Mouse (Mus musculus) lung, adult 2 months (tissue): ENCODE measurements around the gene Ppp1r12a. TPM values are rescaled to one million over a fixed set of nuclear protein-coding genes. Genes with fewer than 3 reads are reported as not detected.

Experiments used
- DNase-seq: peaks from one replicate; pipeline ENCODE4 v3.0.0; 2022
- H3K4me1 ChIP-seq: fragments of 200-500 bp; 2 replicates; pipeline ENCODE4 v1.6.1; 2011; ENCODE audit warnings: low read length; ENCODE audit not compliant: control insufficient read depth, insufficient read depth
- H3K4me3 ChIP-seq: fragments of 200-500 bp; replicated peaks from 2 replicates; pipeline ENCODE3; 2011; ENCODE audit warnings: low read depth, mild to moderate bottlenecking, control low read depth, low read length; ENCODE audit errors: extremely low read depth
- CTCF ChIP-seq: fragments of 200-500 bp; IDR thresholded peaks from 2 replicates; pipeline ENCODE4 v1.5.1; 2011; ENCODE audit warnings: mild to moderate bottlenecking, low read length, control low read depth; ENCODE audit not compliant: insufficient read depth
- POLR2A ChIP-seq: fragments of 200-500 bp; IDR thresholded peaks from 2 replicates; pipeline ENCODE4 v1.6.1; 2011; ENCODE audit warnings: low read depth, mild to moderate bottlenecking, control low read depth, low read length, borderline replicate concordance; ENCODE audit errors: extremely low read depth
- WGBS: fragments of 180-500 bp; shearing (Covaris S2); methylation state at CpG from one replicate; pipeline ENCODE4 v1.1.7; 2018; 5-methylcytosine and 5-hydroxymethylcytosine counted together
- polyA plus RNA-seq: library from polyadenylated mRNA; depleted of rRNA; stranded (reverse); fragments of >200 nt; gene quantifications from 2 replicates; pipeline ENCODE4 v1.2.3, GENCODE M21; 2012; rRNA removed

Ppp1r12a gene
- 21.1 and 32.9 TPM in 2 replicates for polyA plus RNA-seq

GRCm38 (mm10) chr10:108161261-108162256 lies at the start of gene Ppp1r12a:
Gene Ppp1r12a, plus strand, starts transcription at chr10:108162193.
- H3K4me3 ChIP-seq = peak within 1 kb of the TSS; percentile 95
- WGBS = under 1% methylated on average over 88 of the region's 89 CpGs
- peak; percentile 92 for DNase-seq
- no peak for TF ChIP-seq CTCF
- TF ChIP-seq POLR2A = peak; percentile 65
- peaks cover 20% of the 10 kb centered on the region for H3K4me1 ChIP-seq

GRCm38 (mm10) chr10:108113361-108114237 lies 48.4 kb upstream of the Ppp1r12a start:
- DNase-seq = no peak
- Histone ChIP-seq H3K4me3 (peak overlapping the region; percentile 37), H3K4me1 (0 out of 2 replicates have a peak, but pooled peaks cover 2% of the 10 kb centered on the region)
- no peak for TF ChIP-seq POLR2A
- no peak for TF ChIP-seq CTCF
- WGBS = 38% methylated on average over 17 of the region's 17 CpGs

- H3K4me3 ChIP-seq = no peak overlapping the region
- 74% methylated on average over 13 of the region's 13 CpGs for WGBS
- H3K4me1 ChIP-seq = 0 out of 2 replicates have a peak, but pooled peaks cover 2% of the 10 kb centered on the region
- DNase-seq = no peak
- no peak for TF ChIP-seq POLR2A
- no peak for TF ChIP-seq CTCF
Observed at GRCm38 (mm10) chr10:108118200-108119163, 43.5 kb upstream of the Ppp1r12a start.

GRCm38 (mm10) chr10:108119416-108119815 lies 42.6 kb upstream of the Ppp1r12a start:
- no peaks in the 10 kb centered on the region for H3K4me1 ChIP-seq
- no peak for TF ChIP-seq POLR2A
- 41% methylated on average over 1 of the region's 1 CpGs for WGBS
- no peak for DNase-seq
- no peak overlapping the region for H3K4me3 ChIP-seq

- 85% methylated on average over 3 of the region's 3 CpGs for whole genome bisulfite sequencing
- Histone ChIP-seq H3K4me3 (no peak overlapping the region), H3K4me1 (no peaks in the 10 kb centered on the region)
- no peak for DNase-seq
- no peak for TF ChIP-seq CTCF
- no peak for TF ChIP-seq POLR2A
Observed at GRCm38 (mm10) chr10:108124934-108125599, 36.9 kb upstream of the Ppp1r12a start.

GRCm38 (mm10) chr10:108129167-108129566 lies 32.8 kb upstream of the Ppp1r12a start:
- Histone ChIP-seq H3K4me1 (no peaks in the 10 kb centered on the region; the same call in 1 of the 2 replicates), H3K4me3 (no peak overlapping the region)
- WGBS = 92% methylated on average over 3 of the region's 3 CpGs
- no peak for DNase-seq
- TF ChIP-seq POLR2A (no peak), CTCF (no peak)

GRCm38 (mm10) chr10:108131858-108132257 lies 30.1 kb upstream of the Ppp1r12a start:
- WGBS = 34% methylated on average over 6 of the region's 6 CpGs

GRCm38 (mm10) chr10:108133253-108133652 lies 28.7 kb upstream of the Ppp1r12a start:
- DNase-seq = no peak
- Histone ChIP-seq H3K4me1 (no peaks in the 10 kb centered on the region; the same call in 1 of the 2 replicates), H3K4me3 (no peak overlapping the region)
- WGBS = 90% methylated on average over 6 of the region's 6 CpGs
- TF ChIP-seq POLR2A (no peak), CTCF (no peak)

More at GRCm38 (mm10) chr10:108131858-108132257, 30.1 kb upstream of the Ppp1r12a start:
- DNase-seq = no peak
- TF ChIP-seq CTCF = no peak
- TF ChIP-seq POLR2A = no peak
- Histone ChIP-seq H3K4me1 (no peaks in the 10 kb centered on the region; the same call in 1 of the 2 replicates), H3K4me3 (no peak overlapping the region)
